Mouse (Mus musculus) forebrain, postnatal 0 days (tissue): ENCODE data around the gene Gabrb1. TPM values are rescaled to one million over a fixed set of nuclear protein-coding genes. Genes with fewer than 3 reads are reported as not detected.

ENCODE experiments used
- ATAC-seq: fragments of 200-750 bp; cut with Nextera tagmentation; 2 replicates; pipeline ENCODE4 v1.8.0; 2017; ENCODE audit warnings: mild to moderate bottlenecking, moderate library complexity
- DNase-seq: peaks from one replicate; pipeline ENCODE4 v3.0.0-alpha.2; 2015
- H3K27ac ChIP-seq: fragments of 300-500 bp; sonication (generic); 2 replicates; pipeline ENCODE4 v1.5.1; 2014; ENCODE audit warnings: low read depth, mild to moderate bottlenecking, antibody characterized with exemption, low read length, moderate library complexity, mixed read lengths
- H3K27me3 ChIP-seq: fragments of 300-500 bp; sonication (generic); 2 replicates; pipeline ENCODE4 v1.6.1; 2014; ENCODE audit warnings: mild to moderate bottlenecking, low read length, mixed read lengths; ENCODE audit not compliant: insufficient read depth
- H3K36me3 ChIP-seq: fragments of 300-500 bp; sonication (generic); 2 replicates; pipeline ENCODE4 v1.6.1; 2014; ENCODE audit warnings: mild to moderate bottlenecking, moderate library complexity; ENCODE audit not compliant: insufficient read depth
- H3K4me1 ChIP-seq: fragments of 300-500 bp; sonication (generic); 2 replicates; pipeline ENCODE4 v1.6.1; 2014; ENCODE audit warnings: antibody characterized with exemption; ENCODE audit not compliant: insufficient read depth
- H3K4me2 ChIP-seq: fragments of 300-500 bp; sonication (generic); 2 replicates; pipeline ENCODE4 v1.6.1; 2014; ENCODE audit warnings: low read depth, mild to moderate bottlenecking, moderate library complexity
- H3K4me3 ChIP-seq: fragments of 300-500 bp; sonication (generic); 2 replicates; pipeline ENCODE4 v1.5.1; 2014; ENCODE audit warnings: low read depth, low read length, mixed read lengths
- H3K9ac ChIP-seq: fragments of 300-500 bp; sonication (generic); 2 replicates; pipeline ENCODE4 v1.6.1; 2014; ENCODE audit warnings: mild to moderate bottlenecking
- H3K9me3 ChIP-seq: fragments of 300-500 bp; sonication (generic); 2 replicates; pipeline ENCODE4 v1.6.1; 2016; ENCODE audit warnings: low read length
- CTCF ChIP-seq: sonication (generic); IDR thresholded peaks from 2 replicates; pipeline ENCODE4 v1.5.1; 2016; ENCODE audit warnings: antibody characterized with exemption, control low read depth, low read depth
- WGBS: fragments of 180-500 bp; shearing (Covaris S2); extraction: QIAGEN DNeasy Blood & Tissue Kit; methylation state at CpG from one replicate; pipeline ENCODE4 v1.1.7; 2014; 5-methylcytosine and 5-hydroxymethylcytosine counted together
- polyA plus RNA-seq: library from polyadenylated mRNA; unstranded; fragments of >200 nt; fragmentation: Nextera tagmentation; extraction: Ambion mirVana; gene quantifications from 2 replicates; pipeline ENCODE4 v1.2.1, GENCODE M21; 2015
- total RNA-seq: library from RNA; depleted of rRNA; stranded (reverse); fragments of >200 nt; gene quantifications from 2 replicates; pipeline ENCODE4 v1.2.3, GENCODE M21; 2014; rRNA removed

Gene Gabrb1
- total and polyA plus RNA-seq, 2 experiments from 2014 or later, result 19.9 to 42.0 TPM

- Histone ChIP-seq H3K4me1 (no peaks in the 10 kb centered on the region), H3K9me3 (no peaks in the 10 kb centered on the region), H3K27ac (no peak overlapping the region), H3K36me3 (no peaks in the 10 kb centered on the region), H3K27me3 (no peaks in the 10 kb centered on the region), H3K9ac (no peak overlapping the region), H3K4me2 (no peak overlapping the region), H3K4me3 (no peak overlapping the region)
- DNase-seq, result no peak
- no peak for TF ChIP-seq CTCF
- 88% methylated on average over 13 of the region's 13 CpGs for WGBS
- ATAC-seq, result no peak
These were observed 526.7 kb downstream of the Gabrb1 start for GRCm38 (mm10) chr5:72184437-72185100.

- DNase-seq (no peak), ATAC-seq (no peak)
- Histone ChIP-seq H3K27ac (no peak overlapping the region), H3K36me3 (no peaks in the 10 kb centered on the region), H3K4me2 (no peak overlapping the region), H3K9ac (no peak overlapping the region), H3K4me1 (no peaks in the 10 kb centered on the region), H3K4me3 (no peak overlapping the region), H3K9me3 (no peaks in the 10 kb centered on the region), H3K27me3 (no peaks in the 10 kb centered on the region)
- 55% methylated on average over 7 of the region's 7 CpGs for WGBS
- TF ChIP-seq CTCF, result no peak
These were observed 533.2 kb downstream of the Gabrb1 start for GRCm38 (mm10) chr5:72191154-72191553.

GRCm38 (mm10) chr5:72191932-72192331, 534.0 kb downstream of the Gabrb1 start:
- Histone ChIP-seq H3K9ac (no peak overlapping the region), H3K4me3 (no peak overlapping the region), H3K36me3 (no peaks in the 10 kb centered on the region), H3K9me3 (no peaks in the 10 kb centered on the region), H3K4me2 (no peak overlapping the region), H3K27ac (no peak overlapping the region), H3K27me3 (no peaks in the 10 kb centered on the region), H3K4me1 (no peaks in the 10 kb centered on the region)
- TF ChIP-seq CTCF, result no peak
- no peak for DNase-seq
- 76% methylated on average over 5 of the region's 5 CpGs for WGBS
- ATAC-seq, result no peak

- no peak for ATAC-seq
- H3K27me3 ChIP-seq, result no peaks in the 10 kb centered on the region
- no peaks in the 10 kb centered on the region for H3K9me3 ChIP-seq
- no peak for TF ChIP-seq CTCF
- no peaks in the 10 kb centered on the region for H3K4me1 ChIP-seq
- H3K27ac ChIP-seq, result no peak overlapping the region
- WGBS, result 87% methylated on average over 1 of the region's 1 CpGs
- no peak overlapping the region for H3K4me2 ChIP-seq
- DNase-seq, result no peak
- H3K36me3 ChIP-seq, result no peaks in the 10 kb centered on the region
- no peak overlapping the region for H3K4me3 ChIP-seq
- H3K9ac ChIP-seq, result no peak overlapping the region
These were observed 537.5 kb downstream of the Gabrb1 start for GRCm38 (mm10) chr5:72195442-72195841.

Other genes starting within 250 kb of the Gabrb1 start
- gene Cox7b2, start 109.9 kb upstream of the Gabrb1 start, total RNA-seq, result not detected in 2 replicates
- gene Cox7b2, start 109.9 kb upstream of the Gabrb1 start, polyA plus RNA-seq, result 0.63 and 0.68 TPM in 2 replicates
- 22.2 and 25.9 TPM in 2 replicates for gene Gabra4, start 195 bp downstream of the Gabrb1 start, total RNA-seq
- 25.8 and 35.1 TPM in 2 replicates for gene Gabra4, start 195 bp downstream of the Gabrb1 start, polyA plus RNA-seq